Mouse (Mus musculus) embryonic facial prominence, embryonic 10.5 days (tissue): ENCODE results near the gene Chd1. TPM values are rescaled to one million over a fixed set of nuclear protein-coding genes. Genes with fewer than 3 reads are reported as not detected.
"Not testable (repeated sequence)": the region's sequence is repeated elsewhere in the genome, so short reads cannot be mapped to it uniquely, and the experiment has no call there.

Experiments
- DNase-seq: peaks from one replicate; pipeline ENCODE4 v3.0.0-alpha.2; 2017; ENCODE audit warnings: low spot score
- H3K27ac ChIP-seq: fragments of 300-500 bp; sonication (generic); replicated peaks from 2 replicates; pipeline ENCODE4 v1.5.1; 2016; ENCODE audit warnings: mild to moderate bottlenecking
- H3K27me3 ChIP-seq: fragments of 300-500 bp; sonication (generic); replicated peaks from 2 replicates; pipeline ENCODE4 v1.6.1; 2016; ENCODE audit warnings: low read depth, mild to moderate bottlenecking; ENCODE audit not compliant: poor library complexity, severe bottlenecking
- H3K36me3 ChIP-seq: fragments of 300-500 bp; sonication (generic); replicated peaks from 2 replicates; pipeline ENCODE4 v1.6.1; 2016; ENCODE audit warnings: mild to moderate bottlenecking, moderate library complexity
- H3K4me1 ChIP-seq: fragments of 300-500 bp; sonication (generic); 2 replicates; pipeline ENCODE4 v1.6.1; 2016
- H3K4me3 ChIP-seq: fragments of 300-500 bp; sonication (generic); 2 replicates; pipeline ENCODE4 v1.5.1; 2016; ENCODE audit warnings: mild to moderate bottlenecking, moderate library complexity
- H3K9me3 ChIP-seq: fragments of 300-500 bp; sonication (generic); 2 replicates; pipeline ENCODE4 v1.6.1; 2016; ENCODE audit warnings: mild to moderate bottlenecking
- WGBS: fragments of 180-500 bp; shearing (Covaris S2); methylation state at CpG from one replicate; pipeline ENCODE4 v1.1.7; 2016; 5-methylcytosine and 5-hydroxymethylcytosine counted together
- polyA plus RNA-seq: library from polyadenylated mRNA; unstranded; fragments of >200 nt; fragmentation: Nextera tagmentation; extraction: Ambion mirVana; gene quantifications from 2 replicates; pipeline ENCODE4 v1.2.1, GENCODE M21; 2016

Chd1 gene
- polyA plus RNA-seq, 1 experiment from 2014 or later = 35.2 TPM

DNA sequence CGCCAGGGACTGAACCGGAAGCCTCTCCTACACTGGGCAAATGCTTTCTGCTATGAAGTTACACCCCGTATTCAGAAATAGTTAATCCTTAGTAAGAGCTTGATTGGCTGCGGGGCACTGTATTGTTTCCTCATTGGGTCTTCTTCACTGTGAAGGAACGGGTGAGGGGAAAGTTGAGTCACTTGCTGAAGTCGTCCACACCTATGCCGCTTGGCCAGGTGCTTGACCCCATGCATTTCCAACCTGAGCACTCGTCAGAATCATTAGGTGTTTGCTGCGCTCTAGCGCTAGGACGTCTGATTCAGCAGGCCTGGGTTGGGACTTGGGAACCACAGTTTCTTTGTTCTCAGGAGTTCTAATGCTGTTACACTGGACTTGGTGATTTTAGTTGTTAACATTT, 41.9 kb downstream of the Chd1 start:
- no peaks in the 10 kb centered on the region for H3K4me1 ChIP-seq
- no peak overlapping the region for H3K4me3 ChIP-seq
- DNase-seq = no peak
- H3K9me3 ChIP-seq = no peaks in the 10 kb centered on the region
- H3K27me3 ChIP-seq = no peaks in the 10 kb centered on the region
- WGBS = 87% methylated on average over 11 of the region's 11 CpGs
- peaks cover 96% of the 10 kb centered on the region for H3K36me3 ChIP-seq
- H3K27ac ChIP-seq = no peak overlapping the region

DNA sequence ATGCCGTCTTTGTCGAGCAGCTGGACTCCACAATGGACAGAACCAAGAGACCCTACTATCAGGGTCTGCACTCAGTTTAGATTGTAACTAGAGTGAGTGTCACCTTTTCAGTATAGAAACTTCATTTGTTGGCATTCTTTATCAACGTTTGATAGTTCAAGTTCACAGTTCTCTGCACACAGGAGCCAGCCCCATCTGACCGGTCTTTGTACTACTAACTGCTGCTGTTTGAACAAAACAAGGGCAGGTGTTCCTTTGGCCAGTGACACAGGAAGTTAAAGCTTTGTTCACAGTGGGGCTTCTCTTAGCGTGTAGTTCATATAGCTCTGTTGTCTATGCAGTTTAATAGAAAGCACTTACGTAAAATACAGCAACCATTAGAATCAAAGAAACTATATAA, 43.3 kb downstream of the Chd1 start:
- Histone ChIP-seq H3K4me1 (no peaks in the 10 kb centered on the region), H3K27me3 (no peaks in the 10 kb centered on the region), H3K4me3 (no peak overlapping the region), H3K27ac (no peak overlapping the region), H3K36me3 (peaks cover 98% of the 10 kb centered on the region), H3K9me3 (no peaks in the 10 kb centered on the region)
- DNase-seq = no peak
- 93% methylated on average over 6 of the region's 6 CpGs for WGBS

DNA sequence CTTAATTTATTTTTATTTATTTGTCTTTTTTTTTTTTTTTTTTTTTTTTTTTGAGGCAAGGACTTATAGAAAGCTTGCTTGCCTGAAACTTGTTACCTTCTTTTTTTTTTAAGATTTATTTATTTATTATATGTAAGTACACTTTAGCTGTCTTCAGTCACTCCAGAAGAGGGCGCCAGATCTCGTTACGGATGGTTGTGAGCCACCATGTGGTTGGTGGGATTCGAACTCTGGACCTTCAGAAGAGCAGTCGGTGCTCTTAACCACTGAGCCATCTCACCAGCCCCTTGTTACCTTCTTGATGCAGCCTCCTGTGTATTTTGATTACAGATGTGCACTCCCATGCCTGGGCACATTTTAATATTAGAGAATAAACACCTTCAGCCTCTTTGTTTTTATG, 46.5 kb downstream of the Chd1 start:
- H3K36me3 ChIP-seq = peaks cover 98% of the 10 kb centered on the region
- H3K27ac ChIP-seq, H3K9me3 ChIP-seq, H3K27me3 ChIP-seq, H3K4me3 ChIP-seq, H3K4me1 ChIP-seq, DNase-seq: not testable (repeated sequence)
- WGBS = 92% methylated on average over 5 of the region's 5 CpGs

DNA sequence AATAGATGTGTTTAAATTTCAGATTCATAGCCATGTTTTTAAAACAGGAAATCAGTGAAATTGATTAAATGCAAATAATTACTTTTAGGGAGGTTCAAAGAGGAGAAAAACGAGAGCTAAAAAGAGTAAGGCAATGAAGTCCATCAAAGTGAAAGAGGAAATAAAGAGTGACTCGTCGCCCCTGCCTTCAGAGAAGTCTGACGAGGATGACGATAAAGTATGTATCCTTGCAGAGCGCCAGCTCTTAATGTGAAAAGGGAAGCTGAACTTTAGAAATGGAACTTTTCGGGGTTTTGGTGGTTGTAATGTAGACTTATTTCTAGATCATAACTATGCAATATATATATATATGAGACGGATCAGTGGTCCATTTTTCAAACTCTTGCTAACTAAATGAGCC, 56.4 kb downstream of the Chd1 start:
- 86% methylated on average over 8 of the region's 8 CpGs for WGBS
- Histone ChIP-seq H3K27ac (no peak overlapping the region), H3K4me1 (no peaks in the 10 kb centered on the region), H3K36me3 (peaks cover 90% of the 10 kb centered on the region), H3K9me3 (no peaks in the 10 kb centered on the region), H3K27me3 (no peaks in the 10 kb centered on the region), H3K4me3 (no peak overlapping the region)
- DNase-seq = no peak

DNA sequence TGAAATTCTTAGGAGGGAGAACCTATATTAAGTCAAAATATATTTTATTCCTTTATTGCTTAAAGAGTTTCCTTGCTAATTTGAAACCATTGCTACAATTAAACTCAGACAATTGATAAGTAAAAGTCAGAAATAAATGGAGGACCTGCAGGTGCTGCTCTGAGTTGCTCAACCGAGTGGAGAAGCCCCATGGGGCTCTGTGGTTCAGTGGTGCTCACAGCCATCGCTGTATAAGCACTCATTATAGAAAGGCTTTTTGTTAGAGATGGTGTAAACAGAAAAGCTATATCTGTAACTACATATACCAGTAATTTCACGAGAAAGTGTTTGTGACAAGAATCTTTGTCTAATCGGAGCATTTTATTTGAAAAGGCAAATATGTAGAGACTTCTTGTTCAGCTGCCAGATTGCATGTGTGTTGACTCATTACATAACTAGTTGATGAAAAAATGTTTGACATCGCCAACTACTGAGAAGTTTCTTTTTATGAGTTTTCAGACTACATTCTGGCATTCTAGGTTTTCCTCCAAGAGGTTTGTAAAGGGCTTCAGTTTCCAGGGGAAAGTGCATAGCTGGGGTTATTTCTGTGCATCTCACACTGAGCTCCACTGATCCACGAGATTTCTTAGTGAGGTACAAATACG, 64.4 kb downstream of the Chd1 start:
- H3K9me3 ChIP-seq = no peaks in the 10 kb centered on the region
- no peak for DNase-seq
- H3K4me1 ChIP-seq = no peaks in the 10 kb centered on the region
- H3K27me3 ChIP-seq = no peaks in the 10 kb centered on the region
- no peak overlapping the region for H3K27ac ChIP-seq
- H3K36me3 ChIP-seq = peaks cover 87% of the 10 kb centered on the region
- WGBS = 89% methylated on average over 7 of the region's 7 CpGs
- H3K4me3 ChIP-seq = no peak overlapping the region

DNA sequence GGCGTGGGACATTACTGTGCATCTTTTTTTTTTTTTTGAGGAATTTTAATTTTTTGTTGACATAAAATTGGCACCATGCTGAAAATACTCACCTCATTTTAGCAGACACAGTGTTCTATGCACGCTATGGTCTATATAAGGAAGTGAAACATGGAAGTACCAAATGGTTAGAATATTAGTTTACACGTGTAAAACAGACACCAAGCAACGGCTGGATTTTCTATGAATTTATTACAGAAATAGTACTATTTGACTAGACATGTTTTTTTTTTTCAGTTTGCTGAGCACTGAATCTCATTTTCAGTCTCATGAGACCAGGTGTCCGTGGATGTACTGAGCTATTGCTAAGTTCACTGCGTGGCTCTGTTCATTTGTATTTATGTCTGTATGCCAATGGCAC, 69.2 kb downstream of the Chd1 start:
- Histone ChIP-seq H3K27ac (no peak overlapping the region), H3K4me1 (no peaks in the 10 kb centered on the region), H3K4me3 (no peak overlapping the region), H3K9me3 (no peaks in the 10 kb centered on the region), H3K36me3 (peaks cover 39% of the 10 kb centered on the region), H3K27me3 (no peaks in the 10 kb centered on the region)
- DNase-seq = no peak
- WGBS = 86% methylated on average over 6 of the region's 6 CpGs

DNA sequence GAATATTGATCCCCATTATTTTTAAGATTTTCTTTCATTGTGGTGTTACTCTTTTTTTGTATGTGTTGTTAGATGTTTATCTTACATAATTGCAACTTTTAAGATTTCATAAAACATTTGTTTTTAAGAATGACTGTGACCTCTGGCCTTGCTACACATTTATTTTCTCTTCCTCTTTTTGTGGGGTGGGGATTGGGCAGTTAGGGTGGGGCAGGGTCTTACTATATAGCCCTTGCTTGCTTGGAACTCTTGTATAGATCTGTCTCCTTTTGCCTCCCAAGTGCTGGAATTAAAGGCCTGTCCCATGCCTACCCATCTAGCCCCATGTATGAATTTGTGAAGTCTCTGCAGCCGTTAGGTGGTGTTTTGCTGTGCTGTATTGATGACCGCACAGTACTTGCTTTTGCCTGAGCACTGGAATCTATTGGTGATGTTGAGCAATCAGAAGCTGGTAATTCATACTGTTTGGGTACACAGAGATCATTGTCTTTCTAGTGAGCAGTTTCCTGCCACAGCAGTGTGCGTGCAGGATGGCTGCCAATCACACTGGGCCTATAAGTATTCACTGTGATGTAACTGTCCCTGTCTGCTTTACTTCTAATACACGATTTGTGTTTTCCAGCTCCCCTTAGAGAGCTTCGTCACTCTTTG, 69.9 kb downstream of the Chd1 start:
- no peak overlapping the region for H3K4me3 ChIP-seq
- WGBS = 75% methylated on average over 5 of the region's 5 CpGs
- no peaks in the 10 kb centered on the region for H3K27me3 ChIP-seq
- H3K27ac ChIP-seq = no peak overlapping the region
- no peak for DNase-seq
- H3K4me1 ChIP-seq = no peaks in the 10 kb centered on the region
- H3K9me3 ChIP-seq = no peaks in the 10 kb centered on the region
- H3K36me3 ChIP-seq = peaks cover 32% of the 10 kb centered on the region

DNA sequence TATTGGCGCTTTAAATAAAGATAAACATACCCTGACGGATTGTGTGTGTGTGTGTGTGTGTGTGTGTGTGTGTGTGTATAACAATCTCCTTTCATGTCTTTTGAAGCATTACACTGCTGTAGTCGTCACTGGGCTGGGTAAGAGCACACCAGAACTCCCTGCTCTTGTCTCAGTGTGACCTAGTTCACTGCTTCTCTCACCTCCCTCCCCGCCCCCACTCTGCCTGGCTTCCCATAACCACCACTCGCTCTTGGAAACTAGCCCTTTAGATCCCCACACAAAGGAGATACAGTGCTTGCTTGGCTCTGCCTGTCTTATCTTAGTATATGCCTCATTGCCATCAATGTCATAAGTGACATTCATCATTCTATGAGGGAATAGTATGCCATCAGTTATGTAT, 71.6 kb downstream of the Chd1 start:
- Histone ChIP-seq H3K9me3 (no peaks in the 10 kb centered on the region), H3K27me3 (no peaks in the 10 kb centered on the region), H3K36me3 (peaks cover 15% of the 10 kb centered on the region), H3K4me3 (no peak overlapping the region), H3K27ac (no peak overlapping the region), H3K4me1 (no peaks in the 10 kb centered on the region)
- no peak for DNase-seq
- whole genome bisulfite sequencing = 81% methylated on average over 5 of the region's 5 CpGs

DNA sequence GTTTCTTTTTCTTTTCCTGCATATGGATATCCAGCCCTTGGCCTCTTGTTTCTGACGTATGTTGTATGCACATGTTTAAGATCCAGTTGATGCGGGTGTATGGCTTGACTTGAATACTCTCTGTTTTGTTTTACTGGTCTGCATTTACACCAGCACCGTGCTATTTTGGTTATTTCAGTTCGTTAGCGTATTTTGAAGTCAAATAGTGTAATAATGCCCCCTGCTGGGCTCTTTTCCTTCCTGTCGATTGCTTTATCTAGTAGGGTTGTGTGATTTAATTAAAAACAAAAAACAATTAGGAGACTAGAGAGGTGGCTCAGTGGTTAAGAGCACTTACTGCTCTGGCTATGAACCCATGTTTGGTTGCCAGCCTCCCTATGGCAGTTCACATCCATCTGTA, 73.2 kb downstream of the Chd1 start:
- Histone ChIP-seq H3K4me1 (no peaks in the 10 kb centered on the region), H3K9me3 (no peaks in the 10 kb centered on the region), H3K36me3 (peaks cover under 1% of the 10 kb centered on the region; the same call in 1 of the 2 replicates), H3K27me3 (no peaks in the 10 kb centered on the region), H3K4me3 (no peak overlapping the region), H3K27ac (no peak overlapping the region)
- DNase-seq = no peak
- 86% methylated on average over 6 of the region's 6 CpGs for WGBS

DNA sequence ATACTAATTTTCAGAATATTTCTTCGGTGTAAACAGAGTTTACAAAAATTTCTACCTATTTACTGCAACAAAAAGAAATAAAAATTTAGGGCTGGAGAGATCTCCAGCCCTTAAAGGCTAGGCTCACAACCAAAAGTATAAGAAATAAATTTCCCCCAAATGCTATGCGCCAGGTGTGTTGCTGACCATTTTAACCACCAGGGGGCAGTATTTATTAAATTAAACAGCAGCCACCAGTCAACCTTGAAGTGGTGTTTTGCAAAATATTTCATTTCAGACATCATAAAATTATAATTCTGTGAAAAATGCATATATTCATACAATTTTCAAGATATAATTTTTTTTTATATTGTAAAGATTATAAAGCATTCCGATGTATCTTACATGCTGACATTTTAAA, 82.3 kb downstream of the Chd1 start:
- no peaks in the 10 kb centered on the region for H3K4me1 ChIP-seq
- no peak for DNase-seq
- H3K27me3 ChIP-seq = no peaks in the 10 kb centered on the region
- no peak overlapping the region for H3K4me3 ChIP-seq
- no peaks in the 10 kb centered on the region for H3K9me3 ChIP-seq
- H3K36me3 ChIP-seq = no peaks in the 10 kb centered on the region
- 29% methylated on average over 3 of the region's 3 CpGs for WGBS
- no peak overlapping the region for H3K27ac ChIP-seq

DNA sequence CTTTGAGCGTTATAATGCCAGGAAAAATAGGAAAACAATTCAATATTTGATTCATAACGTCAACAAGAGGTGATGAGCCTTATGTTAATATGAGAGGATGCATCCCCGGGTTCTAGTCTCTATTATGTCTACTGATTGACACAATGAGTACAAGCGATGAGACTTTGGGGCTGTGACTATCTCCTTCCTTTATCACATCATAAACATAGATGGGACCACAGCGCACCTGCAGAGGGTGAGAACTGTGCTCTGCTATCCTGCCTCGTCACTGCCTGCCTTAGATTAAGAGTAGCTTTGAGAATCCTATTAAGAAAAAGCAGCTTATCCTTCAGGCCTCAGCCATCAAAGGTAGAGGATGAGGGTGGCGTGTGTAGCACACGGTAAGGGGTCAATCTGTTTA, 85.9 kb downstream of the Chd1 start:
- no peak overlapping the region for H3K27ac ChIP-seq
- 85% methylated on average over 8 of the region's 8 CpGs for WGBS
- no peaks in the 10 kb centered on the region for H3K9me3 ChIP-seq
- H3K27me3 ChIP-seq = no peaks in the 10 kb centered on the region
- H3K4me3 ChIP-seq = no peak overlapping the region
- no peak for DNase-seq
- no peaks in the 10 kb centered on the region for H3K4me1 ChIP-seq
- H3K36me3 ChIP-seq = no peaks in the 10 kb centered on the region

DNA sequence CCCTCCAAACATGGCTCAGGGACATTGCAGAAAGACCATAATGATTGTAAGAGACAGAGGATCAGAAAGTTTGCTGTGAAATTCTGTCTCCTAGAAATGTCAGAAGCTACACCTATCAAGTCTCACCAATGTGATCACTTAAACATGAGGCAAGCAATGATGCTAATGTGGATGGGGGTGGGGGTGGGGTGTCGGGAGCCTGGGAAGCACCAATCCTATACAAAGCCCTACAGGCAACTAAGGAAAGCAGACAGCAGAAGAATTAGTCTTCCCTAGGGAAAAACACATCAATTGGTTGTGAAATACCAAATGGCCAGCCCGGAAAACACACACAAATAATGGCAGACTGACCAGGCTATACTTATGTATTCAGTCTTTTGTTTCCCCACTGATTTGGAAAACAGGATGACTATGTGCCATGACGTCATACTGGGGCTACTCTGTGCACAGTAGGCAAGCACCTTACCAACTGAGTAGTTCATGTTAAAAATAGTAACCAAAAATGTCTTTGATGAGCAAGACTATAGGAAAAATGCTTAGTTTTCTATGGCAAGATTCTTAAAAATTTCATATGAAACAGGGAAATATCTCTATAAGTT, 94.5 kb downstream of the Chd1 start:
- Histone ChIP-seq H3K4me1 (no peaks in the 10 kb centered on the region), H3K27me3 (no peaks in the 10 kb centered on the region), H3K9me3 (no peaks in the 10 kb centered on the region), H3K27ac (no peak overlapping the region), H3K4me3 (no peak overlapping the region), H3K36me3 (peaks cover 9% of the 10 kb centered on the region)
- no peak for DNase-seq
- WGBS = 73% methylated on average over 3 of the region's 3 CpGs
